Mouse (Mus musculus): ENCODE measurements around the gene Thtpa. TPM values are rescaled to one million over a fixed set of nuclear protein-coding genes. Genes with fewer than 3 reads are reported as not detected.
A peak's percentile ranks its signal among the peaks of the same experiment; 100 is the strongest.

The Thtpa gene
- polyA plus RNA-seq, 1 experiment from 2014 or later = 16.4 TPM

GRCm38 (mm10) chr14:55146324-55146723 lies 51.7 kb downstream of the Thtpa start:
- H3K4me1 ChIP-seq = peaks cover 36% of the 10 kb centered on the region
- 86% methylated on average over 1 of the region's 1 CpGs for WGBS
- 0 out of 2 replicates have a peak, but pooled peaks cover 9% of the 10 kb centered on the region for H3K27me3 ChIP-seq (ENCODE audit: insufficient read depth, poor library complexity, severe bottlenecking)
- DNase-seq (ENCODE audit: low spot score) = no peak
- H3K4me3 ChIP-seq = no peak overlapping the region
- no peak overlapping the region for H3K27ac ChIP-seq
- no peaks in the 10 kb centered on the region for H3K36me3 ChIP-seq
- no peaks in the 10 kb centered on the region for H3K9me3 ChIP-seq

- H3K9me3 ChIP-seq = no peaks in the 10 kb centered on the region
- no peaks in the 10 kb centered on the region for H3K36me3 ChIP-seq
- H3K4me1 ChIP-seq = peaks cover 36% of the 10 kb centered on the region
- 0 out of 2 replicates have a peak overlapping the region, but pooled peaks have one; percentile 8 for H3K4me3 ChIP-seq
- WGBS = 82% methylated on average over 12 of the region's 12 CpGs
- no peak for DNase-seq (ENCODE audit: low spot score)
- no peak overlapping the region for H3K27ac ChIP-seq
- H3K27me3 ChIP-seq (ENCODE audit: insufficient read depth, poor library complexity, severe bottlenecking) = 0 out of 2 replicates have a peak, but pooled peaks cover 9% of the 10 kb centered on the region
These were observed 52.3 kb downstream of the Thtpa start for GRCm38 (mm10) chr14:55146829-55147401.

GRCm38 (mm10) chr14:55148363-55148915 lies 53.9 kb downstream of the Thtpa start:
- 0 out of 2 replicates have a peak, but pooled peaks cover 9% of the 10 kb centered on the region for H3K27me3 ChIP-seq (ENCODE audit: insufficient read depth, poor library complexity, severe bottlenecking)
- WGBS = 29% methylated on average over 5 of the region's 5 CpGs

More at GRCm38 (mm10) chr14:55148363-55148915, 53.9 kb downstream of the Thtpa start:
- DNase-seq (ENCODE audit: low spot score) = peak; percentile 82
- peaks cover 33% of the 10 kb centered on the region for H3K4me1 ChIP-seq
- H3K36me3 ChIP-seq = no peaks in the 10 kb centered on the region
- H3K27ac ChIP-seq = no peak overlapping the region
- H3K4me3 ChIP-seq = no peak overlapping the region
- no peaks in the 10 kb centered on the region for H3K9me3 ChIP-seq

Other genes starting within 250 kb of the Thtpa start
- gene Homez, start 223.8 kb upstream of the Thtpa start, polyA plus RNA-seq (2016; fragmentation: Nextera tagmentation; extraction: Ambion mirVana) = 10.3 and 11.0 TPM in 2 replicates
- gene Ppp1r3e, start 217.2 kb upstream of the Thtpa start, polyA plus RNA-seq (2016; fragmentation: Nextera tagmentation; extraction: Ambion mirVana) = 0.98 and 1.00 TPM in 2 replicates
- gene Bcl2l2, start 211.4 kb upstream of the Thtpa start, polyA plus RNA-seq (2016; fragmentation: Nextera tagmentation; extraction: Ambion mirVana) = 2.8 and 3.0 TPM in 2 replicates
- gene Gm20521, start 211.3 kb upstream of the Thtpa start, polyA plus RNA-seq (2016; fragmentation: Nextera tagmentation; extraction: Ambion mirVana) = not detected in 2 replicates
- 89.8 and 162 TPM in 2 replicates for gene Pabpn1, start 202.3 kb upstream of the Thtpa start, polyA plus RNA-seq (2016; fragmentation: Nextera tagmentation; extraction: Ambion mirVana)
- gene Slc22a17, start 181.7 kb upstream of the Thtpa start, polyA plus RNA-seq (2016; fragmentation: Nextera tagmentation; extraction: Ambion mirVana) = 42.1 and 52.4 TPM in 2 replicates
- gene Efs, start 168.7 kb upstream of the Thtpa start, polyA plus RNA-seq (2016; fragmentation: Nextera tagmentation; extraction: Ambion mirVana) = 16.7 and 23.5 TPM in 2 replicates
- not detected in 2 replicates for gene Il25, start 162.1 kb upstream of the Thtpa start, polyA plus RNA-seq (2016; fragmentation: Nextera tagmentation; extraction: Ambion mirVana)
- 0.97 and 1.5 TPM in 2 replicates for gene Cmtm5, start 158.5 kb upstream of the Thtpa start, polyA plus RNA-seq (2016; fragmentation: Nextera tagmentation; extraction: Ambion mirVana)
- gene Myh6, start 127.9 kb upstream of the Thtpa start, polyA plus RNA-seq (2016; fragmentation: Nextera tagmentation; extraction: Ambion mirVana) = 2,034 and 3,157 TPM in 2 replicates
- gene Gm17428, start 117.9 kb upstream of the Thtpa start, polyA plus RNA-seq (2016; fragmentation: Nextera tagmentation; extraction: Ambion mirVana) = not detected in 2 replicates
- 2,022 and 5,104 TPM in 2 replicates for gene Myh7, start 100.2 kb upstream of the Thtpa start, polyA plus RNA-seq (2016; fragmentation: Nextera tagmentation; extraction: Ambion mirVana)
- gene Ngdn, start 79.3 kb upstream of the Thtpa start, polyA plus RNA-seq (2016; fragmentation: Nextera tagmentation; extraction: Ambion mirVana) = 73.7 and 88.8 TPM in 2 replicates
- 3.8 and 4.2 TPM in 2 replicates for gene Zfhx2, start 2.5 kb upstream of the Thtpa start, polyA plus RNA-seq (2016; fragmentation: Nextera tagmentation; extraction: Ambion mirVana)
- 15.6 and 18.9 TPM in 2 replicates for gene Ap1g2, start 11.8 kb downstream of the Thtpa start, polyA plus RNA-seq (2016; fragmentation: Nextera tagmentation; extraction: Ambion mirVana)
- gene Jph4, start 22.2 kb downstream of the Thtpa start, polyA plus RNA-seq (2016; fragmentation: Nextera tagmentation; extraction: Ambion mirVana) = 0.06 and 0.18 TPM in 2 replicates
- not detected in 2 replicates for gene Dhrs2, start 127.2 kb downstream of the Thtpa start, polyA plus RNA-seq (2016; fragmentation: Nextera tagmentation; extraction: Ambion mirVana)

Data from heart, embryonic 10.5 days (tissue).